Mouse (Mus musculus) forebrain, embryonic 13.5 days (tissue): ENCODE data around the gene Ankfn1. TPM values are rescaled to one million over a fixed set of nuclear protein-coding genes. Genes with fewer than 3 reads are reported as not detected.

Experiments used
- ATAC-seq: fragments of 200-750 bp; cut with Nextera tagmentation; 2 replicates; pipeline ENCODE4 v1.8.0; 2017
- H3K27ac ChIP-seq: fragments of 300-500 bp; sonication (generic); 2 replicates; pipeline ENCODE4 v1.5.1; 2015; ENCODE audit warnings: inconsistent platforms, mild to moderate bottlenecking, moderate library complexity
- H3K27me3 ChIP-seq: fragments of 300-500 bp; sonication (generic); 2 replicates; pipeline ENCODE4 v1.6.1; 2015; ENCODE audit warnings: mild to moderate bottlenecking, inconsistent platforms
- H3K36me3 ChIP-seq: fragments of 300-500 bp; sonication (generic); 2 replicates; pipeline ENCODE4 v1.6.1; 2015; ENCODE audit warnings: mild to moderate bottlenecking, inconsistent platforms; ENCODE audit not compliant: poor library complexity, severe bottlenecking
- H3K4me1 ChIP-seq: fragments of 300-500 bp; sonication (generic); 2 replicates; pipeline ENCODE4 v1.6.1; 2015; ENCODE audit warnings: inconsistent platforms
- H3K4me2 ChIP-seq: fragments of 300-500 bp; sonication (generic); 2 replicates; pipeline ENCODE4 v1.6.1; 2015; ENCODE audit warnings: inconsistent platforms, mild to moderate bottlenecking, moderate library complexity
- H3K4me3 ChIP-seq: fragments of 300-500 bp; sonication (generic); 2 replicates; pipeline ENCODE4 v1.5.1; 2015; ENCODE audit warnings: mild to moderate bottlenecking, inconsistent platforms
- H3K9ac ChIP-seq: fragments of 300-500 bp; sonication (generic); 2 replicates; pipeline ENCODE4 v1.6.1; 2015; ENCODE audit warnings: mild to moderate bottlenecking, inconsistent platforms
- H3K9me3 ChIP-seq: fragments of 300-500 bp; sonication (generic); replicated peaks from 2 replicates; pipeline ENCODE4 v1.6.1; 2016; ENCODE audit warnings: inconsistent platforms
- WGBS: fragments of 180-500 bp; shearing (Covaris S2); methylation state at CpG from one replicate; pipeline ENCODE4 v1.1.7; 2015; 5-methylcytosine and 5-hydroxymethylcytosine counted together
- polyA plus RNA-seq: library from polyadenylated mRNA; unstranded; fragments of >200 nt; fragmentation: Nextera tagmentation; extraction: Ambion mirVana; gene quantifications from 2 replicates; pipeline ENCODE4 v1.2.1, GENCODE M21; 2015

Gene Ankfn1
- polyA plus RNA-seq, 1 experiment from 2014 or later, result 2.4 TPM

DNA sequence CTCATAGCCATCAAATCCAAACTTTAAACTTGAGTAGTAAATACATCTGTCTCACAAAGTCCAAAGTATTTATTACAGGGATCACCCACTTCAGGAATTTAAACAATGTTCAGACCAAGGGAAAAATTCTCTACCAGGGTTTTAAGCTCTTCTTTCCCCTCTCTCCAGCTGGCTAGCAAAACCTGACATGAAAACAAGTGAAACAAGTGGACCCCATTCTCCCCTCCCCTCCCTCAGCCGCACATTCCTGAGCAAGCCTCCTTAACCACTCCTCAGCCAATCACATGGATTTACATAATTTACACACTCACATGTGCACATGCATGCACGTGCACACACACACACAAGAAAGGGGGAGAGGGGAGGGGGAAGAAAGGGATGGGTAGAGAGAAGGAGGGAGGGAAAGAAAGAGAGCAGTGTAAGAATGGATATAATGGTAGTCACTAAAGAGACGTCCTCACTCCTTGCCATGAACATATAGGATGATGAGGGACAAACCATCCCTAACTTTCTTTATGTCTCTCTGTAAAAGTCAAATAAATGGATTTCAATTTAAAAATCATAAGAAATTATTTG, 104.9 kb downstream of the Ankfn1 start:
- Histone ChIP-seq H3K4me3 (no peak overlapping the region), H3K9ac (no peak overlapping the region), H3K27ac (no peak overlapping the region), H3K9me3 (no peaks in the 10 kb centered on the region), H3K4me2 (no peak overlapping the region), H3K27me3 (no peaks in the 10 kb centered on the region), H3K36me3 (no peaks in the 10 kb centered on the region), H3K4me1 (peaks cover 5% of the 10 kb centered on the region; the same call in 1 of the 2 replicates)
- no peak for ATAC-seq
- WGBS, result 36% methylated on average over 3 of the region's 3 CpGs

- Histone ChIP-seq H3K9me3 (no peaks in the 10 kb centered on the region), H3K4me2 (peak overlapping the region; percentile 8; the same call in 1 of the 2 replicates), H3K36me3 (no peaks in the 10 kb centered on the region), H3K4me1 (peaks cover 3% of the 10 kb centered on the region; the same call in 1 of the 2 replicates), H3K27me3 (no peaks in the 10 kb centered on the region), H3K27ac (no peak overlapping the region), H3K4me3 (no peak overlapping the region), H3K9ac (no peak overlapping the region)
- ATAC-seq, result no peak
- 47% methylated on average over 14 of the region's 14 CpGs for WGBS
These were observed 112.1 kb downstream of the Ankfn1 start for GRCm38 (mm10) chr11:89665170-89665880.

DNA sequence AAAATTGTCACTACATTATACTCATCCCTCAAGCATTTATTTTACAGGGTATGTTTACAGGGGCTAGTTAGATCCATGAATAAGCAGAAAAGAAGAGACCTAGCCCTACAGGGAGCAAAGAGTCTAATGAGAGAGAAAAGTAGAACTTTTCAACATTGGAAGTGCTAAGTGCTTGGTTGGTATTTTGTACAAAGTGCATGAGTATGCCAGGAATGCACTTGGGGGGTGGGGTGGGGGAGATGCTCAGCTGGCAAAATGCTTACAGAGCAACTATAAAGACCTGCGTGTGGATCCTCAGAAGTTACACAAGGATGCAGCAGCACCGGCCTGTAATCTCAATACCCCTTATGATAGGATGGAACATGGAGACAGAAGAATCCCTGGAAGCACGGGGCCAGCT, 118.4 kb downstream of the Ankfn1 start:
- H3K4me3 ChIP-seq, result no peak overlapping the region
- no peak overlapping the region for H3K4me2 ChIP-seq
- ATAC-seq, result no peak
- H3K4me1 ChIP-seq, result no peaks in the 10 kb centered on the region
- H3K27ac ChIP-seq, result no peak overlapping the region
- H3K36me3 ChIP-seq, result no peaks in the 10 kb centered on the region
- H3K9ac ChIP-seq, result no peak overlapping the region
- H3K9me3 ChIP-seq, result no peaks in the 10 kb centered on the region
- H3K27me3 ChIP-seq, result no peaks in the 10 kb centered on the region
- 86% methylated on average over 3 of the region's 3 CpGs for WGBS

- no peak overlapping the region for H3K27ac ChIP-seq
- H3K4me1 ChIP-seq, result no peaks in the 10 kb centered on the region
- H3K9ac ChIP-seq, result no peak overlapping the region
- H3K4me2 ChIP-seq, result no peak overlapping the region
- ATAC-seq, result no peak
- H3K4me3 ChIP-seq, result no peak overlapping the region
- no peaks in the 10 kb centered on the region for H3K27me3 ChIP-seq
- H3K36me3 ChIP-seq, result no peaks in the 10 kb centered on the region
- no peaks in the 10 kb centered on the region for H3K9me3 ChIP-seq
These were observed 120.9 kb downstream of the Ankfn1 start for GRCm38 (mm10) chr11:89656556-89656955.

DNA sequence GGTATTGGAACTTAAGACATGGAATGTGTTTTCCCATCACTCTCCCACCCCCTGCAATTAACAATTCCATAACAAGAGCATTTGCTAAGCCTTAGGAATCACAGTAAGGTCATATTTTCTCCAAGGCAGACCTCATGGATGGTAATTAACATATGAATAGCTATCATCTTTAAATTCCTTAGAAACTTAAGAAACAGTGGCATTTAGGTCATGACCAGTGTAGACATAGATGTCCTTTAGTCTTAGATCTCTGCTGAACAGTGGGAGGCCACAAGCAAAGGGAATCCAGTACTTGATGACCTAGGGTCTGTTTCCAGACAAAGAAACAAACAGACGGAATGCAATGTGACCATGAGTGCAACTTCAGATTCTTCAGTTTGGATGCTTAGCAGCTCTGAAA, 141.7 kb downstream of the Ankfn1 start:
- no peaks in the 10 kb centered on the region for H3K9me3 ChIP-seq
- 57% methylated on average over 1 of the region's 1 CpGs for WGBS
- no peaks in the 10 kb centered on the region for H3K27me3 ChIP-seq
- H3K4me3 ChIP-seq, result no peak overlapping the region
- no peak overlapping the region for H3K27ac ChIP-seq
- H3K36me3 ChIP-seq, result no peaks in the 10 kb centered on the region
- no peak for ATAC-seq
- H3K4me1 ChIP-seq, result no peaks in the 10 kb centered on the region
- no peak overlapping the region for H3K9ac ChIP-seq
- no peak overlapping the region for H3K4me2 ChIP-seq

- H3K27ac ChIP-seq, result no peak overlapping the region
- no peak overlapping the region for H3K4me2 ChIP-seq
- 0 out of 2 replicates have a peak, but pooled peaks cover 4% of the 10 kb centered on the region for H3K27me3 ChIP-seq
- H3K4me3 ChIP-seq, result no peak overlapping the region
- no peaks in the 10 kb centered on the region for H3K4me1 ChIP-seq
- no peak overlapping the region for H3K9ac ChIP-seq
- 89% methylated on average over 2 of the region's 2 CpGs for WGBS
- no peak for ATAC-seq
- H3K9me3 ChIP-seq, result no peaks in the 10 kb centered on the region
- no peaks in the 10 kb centered on the region for H3K36me3 ChIP-seq
These were observed 146.1 kb downstream of the Ankfn1 start for GRCm38 (mm10) chr11:89631315-89631714.

- Histone ChIP-seq H3K27me3 (0 out of 2 replicates have a peak, but pooled peaks cover 6% of the 10 kb centered on the region), H3K4me2 (no peak overlapping the region), H3K36me3 (no peaks in the 10 kb centered on the region), H3K9ac (no peak overlapping the region), H3K9me3 (no peaks in the 10 kb centered on the region), H3K4me1 (peaks cover 15% of the 10 kb centered on the region), H3K4me3 (no peak overlapping the region), H3K27ac (no peak overlapping the region)
- 88% methylated on average over 6 of the region's 6 CpGs for WGBS
- ATAC-seq, result no peak
These were observed 148.9 kb downstream of the Ankfn1 start for GRCm38 (mm10) chr11:89628562-89628961.

DNA sequence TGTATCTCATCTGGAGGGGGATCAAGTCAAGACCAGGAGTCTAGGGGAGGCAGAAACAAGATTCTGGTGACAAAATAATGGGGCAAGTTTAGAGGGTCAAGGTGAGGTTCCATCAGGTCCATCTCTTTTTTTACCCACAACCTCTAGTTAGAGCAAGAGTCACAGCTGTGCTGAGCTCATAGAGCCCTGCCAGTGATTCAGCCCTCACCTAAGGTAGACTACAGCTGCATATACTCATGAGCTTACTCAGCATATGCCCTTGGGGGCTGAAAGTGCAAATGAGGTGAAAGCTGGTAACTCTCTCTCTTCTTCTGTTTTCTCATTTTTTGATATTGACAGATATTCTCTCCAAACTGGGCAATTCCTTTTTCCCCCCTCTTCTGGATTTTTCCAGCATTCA, 150.2 kb downstream of the Ankfn1 start:
- Histone ChIP-seq H3K36me3 (no peaks in the 10 kb centered on the region), H3K27ac (no peak overlapping the region), H3K4me3 (no peak overlapping the region), H3K4me2 (no peak overlapping the region), H3K27me3 (0 out of 2 replicates have a peak, but pooled peaks cover 6% of the 10 kb centered on the region), H3K4me1 (peaks cover 23% of the 10 kb centered on the region), H3K9ac (no peak overlapping the region), H3K9me3 (no peaks in the 10 kb centered on the region)
- ATAC-seq, result no peak

- ATAC-seq, result peak; percentile 83
- H3K9me3 ChIP-seq, result no peaks in the 10 kb centered on the region
- 0 out of 2 replicates have a peak, but pooled peaks cover 6% of the 10 kb centered on the region for H3K27me3 ChIP-seq
- H3K4me1 ChIP-seq, result peaks cover 34% of the 10 kb centered on the region
- 32% methylated on average over 13 of the region's 13 CpGs for WGBS
- no peak overlapping the region for H3K4me3 ChIP-seq
- no peaks in the 10 kb centered on the region for H3K36me3 ChIP-seq
- H3K9ac ChIP-seq, result no peak overlapping the region
- peak overlapping the region; percentile 22; the same call in 1 of the 2 replicates for H3K27ac ChIP-seq
- H3K4me2 ChIP-seq, result no peak overlapping the region
These were observed 153.6 kb downstream of the Ankfn1 start for GRCm38 (mm10) chr11:89623698-89624445.

- H3K4me1 ChIP-seq, result peaks cover 33% of the 10 kb centered on the region
- no peak for ATAC-seq
- H3K27me3 ChIP-seq, result no peaks in the 10 kb centered on the region
- no peak overlapping the region for H3K27ac ChIP-seq
- H3K9me3 ChIP-seq, result no peaks in the 10 kb centered on the region
- H3K4me2 ChIP-seq, result no peak overlapping the region
- H3K36me3 ChIP-seq, result no peaks in the 10 kb centered on the region
- H3K9ac ChIP-seq, result no peak overlapping the region
- no peak overlapping the region for H3K4me3 ChIP-seq
These were observed 157.5 kb downstream of the Ankfn1 start for GRCm38 (mm10) chr11:89619955-89620354.

GRCm38 (mm10) chr11:89615806-89616205, 161.6 kb downstream of the Ankfn1 start:
- Histone ChIP-seq H3K36me3 (no peaks in the 10 kb centered on the region), H3K4me2 (no peak overlapping the region), H3K27ac (no peak overlapping the region), H3K9me3 (no peaks in the 10 kb centered on the region), H3K27me3 (no peaks in the 10 kb centered on the region), H3K9ac (no peak overlapping the region), H3K4me1 (peaks cover 11% of the 10 kb centered on the region), H3K4me3 (no peak overlapping the region)
- 83% methylated on average over 2 of the region's 2 CpGs for WGBS
- no peak for ATAC-seq

DNA sequence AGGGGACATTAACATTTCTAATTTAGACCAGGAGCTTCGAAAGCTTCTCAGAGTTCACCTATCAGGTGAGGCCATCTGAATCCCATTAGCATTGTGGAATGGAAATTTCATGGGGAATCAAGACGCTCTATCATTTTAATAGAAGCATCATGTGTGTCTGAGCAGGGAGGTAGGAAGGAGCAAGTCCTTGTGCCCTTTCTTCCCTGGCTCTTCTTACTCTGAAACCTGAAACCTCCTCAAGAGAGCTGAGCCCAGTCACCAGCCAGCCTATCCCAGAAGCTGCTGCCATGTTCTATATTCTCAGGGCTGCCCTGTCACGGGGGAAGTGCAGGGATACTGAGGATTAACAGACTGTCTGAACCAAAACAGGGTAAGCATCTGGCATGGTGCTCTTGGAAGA, 165.9 kb downstream of the Ankfn1 start:
- H3K9me3 ChIP-seq, result no peaks in the 10 kb centered on the region
- ATAC-seq, result no peak
- H3K36me3 ChIP-seq, result no peaks in the 10 kb centered on the region
- WGBS, result 71% methylated on average over 3 of the region's 3 CpGs
- H3K27ac ChIP-seq, result no peak overlapping the region
- no peaks in the 10 kb centered on the region for H3K4me1 ChIP-seq
- no peak overlapping the region for H3K4me2 ChIP-seq
- H3K9ac ChIP-seq, result no peak overlapping the region
- no peak overlapping the region for H3K4me3 ChIP-seq
- H3K27me3 ChIP-seq, result no peaks in the 10 kb centered on the region
